Mouse (Mus musculus) liver, embryonic 11.5 days (tissue): ENCODE measurements around the gene Wbp2. TPM values are rescaled to one million over a fixed set of nuclear protein-coding genes. Genes with fewer than 3 reads are reported as not detected.

Experiments used
- ATAC-seq: fragments of 200-750 bp; cut with Nextera tagmentation; replicated peaks from 2 replicates; pipeline ENCODE4 v1.8.0; 2017; ENCODE audit warnings: moderate number of reproducible peaks, mild to moderate bottlenecking, moderate TSS enrichment, moderate library complexity; ENCODE audit not compliant: low FRiP score
- DNase-seq: peaks from one replicate; pipeline ENCODE4 v3.0.0-alpha.2; 2017; ENCODE audit warnings: low spot score
- H3K27ac ChIP-seq: fragments of 300-500 bp; sonication (generic); 2 replicates; pipeline ENCODE4 v1.5.1; 2014; ENCODE audit warnings: mild to moderate bottlenecking, low read depth, low read length, control low read depth
- H3K27me3 ChIP-seq: fragments of 300-500 bp; sonication (generic); replicated peaks from 2 replicates; pipeline ENCODE4 v1.6.1; 2014; ENCODE audit warnings: low read length, mixed read lengths; ENCODE audit not compliant: control insufficient read depth, insufficient read depth
- H3K36me3 ChIP-seq: fragments of 300-500 bp; sonication (generic); 2 replicates; pipeline ENCODE4 v1.6.1; 2014; ENCODE audit warnings: mild to moderate bottlenecking, low read length, moderate library complexity, mixed read lengths; ENCODE audit not compliant: control insufficient read depth, insufficient read depth
- H3K4me1 ChIP-seq: fragments of 300-500 bp; sonication (generic); replicated peaks from 2 replicates; pipeline ENCODE4 v1.6.1; 2014; ENCODE audit warnings: low read length, mixed read lengths; ENCODE audit not compliant: control insufficient read depth, insufficient read depth
- H3K4me2 ChIP-seq: fragments of 300-500 bp; sonication (generic); 2 replicates; pipeline ENCODE4 v1.6.1; 2014; ENCODE audit warnings: mild to moderate bottlenecking, control low read depth, moderate library complexity
- H3K4me3 ChIP-seq: fragments of 300-500 bp; sonication (generic); 2 replicates; pipeline ENCODE4 v1.5.1; 2014; ENCODE audit warnings: low read depth, low read length, control low read depth
- H3K9ac ChIP-seq: fragments of 300-500 bp; sonication (generic); 2 replicates; pipeline ENCODE4 v1.6.1; 2014; ENCODE audit warnings: low read depth, low read length, control low read depth
- H3K9me3 ChIP-seq: fragments of 300-500 bp; sonication (generic); 2 replicates; pipeline ENCODE4 v1.6.1; 2016; ENCODE audit warnings: low read length, inconsistent platforms, mixed read lengths; ENCODE audit not compliant: control insufficient read depth
- WGBS: fragments of 180-500 bp; shearing (Covaris S2); extraction: QIAGEN DNeasy Blood & Tissue Kit; methylation state at CpG from one replicate; pipeline ENCODE4 v1.1.7; 2014; 5-methylcytosine and 5-hydroxymethylcytosine counted together
- polyA plus RNA-seq: library from polyadenylated mRNA; unstranded; fragments of >200 nt; fragmentation: Nextera tagmentation; extraction: Ambion mirVana; gene quantifications from 2 replicates; pipeline ENCODE4 v1.2.1, GENCODE M21; 2014

Gene Wbp2
- polyA plus RNA-seq, 1 experiment from 2014 or later, result 105 TPM

- H3K9me3 ChIP-seq, result no peaks in the 10 kb centered on the region
- WGBS, result 70% methylated on average over 23 of the region's 23 CpGs
- H3K27ac ChIP-seq, result no peak overlapping the region
- H3K27me3 ChIP-seq, result no peaks in the 10 kb centered on the region
- H3K36me3 ChIP-seq, result peaks cover 25% of the 10 kb centered on the region
- H3K4me2 ChIP-seq, result no peak overlapping the region
- no peak for ATAC-seq
- no peaks in the 10 kb centered on the region for H3K4me1 ChIP-seq
- DNase-seq, result no peak
- no peak overlapping the region for H3K9ac ChIP-seq
- H3K4me3 ChIP-seq, result no peak overlapping the region
Measured at GRCm38 (mm10) chr11:116064187-116064867, 22.5 kb downstream of the Wbp2 start.

DNA sequence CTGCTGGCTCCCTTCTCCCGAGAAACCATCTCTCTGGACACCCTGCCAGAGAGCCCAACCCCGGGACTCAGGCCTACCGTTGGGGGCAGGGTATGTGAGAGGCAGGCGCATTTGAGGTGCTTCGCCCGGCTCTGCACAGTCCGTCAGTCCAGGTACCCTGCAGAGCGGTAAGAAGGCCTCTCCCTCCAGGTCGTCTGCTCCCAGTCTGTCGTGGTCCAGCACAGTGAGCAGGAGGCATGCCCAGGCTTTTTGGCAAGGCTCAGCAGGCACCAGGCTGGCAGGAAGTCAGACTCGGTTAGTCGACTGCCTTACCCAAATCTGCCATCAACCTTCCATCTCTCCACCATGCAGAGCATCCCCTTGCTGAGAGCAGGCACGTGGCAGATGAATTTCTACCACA, 23.2 kb downstream of the Wbp2 start:
- Histone ChIP-seq H3K36me3 (peaks cover 32% of the 10 kb centered on the region), H3K27ac (no peak overlapping the region), H3K4me2 (no peak overlapping the region), H3K9ac (no peak overlapping the region), H3K9me3 (no peaks in the 10 kb centered on the region), H3K4me1 (peaks cover 1% of the 10 kb centered on the region; the same call in 1 of the 2 replicates), H3K27me3 (no peaks in the 10 kb centered on the region), H3K4me3 (no peak overlapping the region)
- ATAC-seq (no peak), DNase-seq (no peak)
- 78% methylated on average over 13 of the region's 13 CpGs for WGBS

DNA sequence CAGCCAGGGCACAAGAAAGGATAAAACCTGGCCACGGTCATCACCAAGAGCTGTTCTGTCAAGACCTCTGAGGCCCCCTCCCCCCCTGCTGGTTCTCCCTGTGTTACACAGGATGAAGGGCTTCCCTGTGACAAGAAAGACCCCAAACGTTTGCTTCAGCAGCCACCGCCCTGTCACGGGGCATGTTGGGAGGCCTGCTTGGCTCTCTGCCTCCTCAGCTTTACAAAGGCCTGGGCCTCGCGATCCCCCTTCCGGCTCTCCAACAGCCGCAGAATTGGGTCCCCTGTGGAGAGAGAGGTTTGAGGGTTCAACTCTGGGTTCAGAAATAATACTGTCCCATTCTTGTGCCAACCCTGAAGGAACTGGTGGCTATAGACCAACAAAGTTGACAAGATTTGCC, 24.3 kb downstream of the Wbp2 start:
- Histone ChIP-seq H3K27me3 (no peaks in the 10 kb centered on the region), H3K4me3 (no peak overlapping the region), H3K9ac (no peak overlapping the region), H3K4me1 (peaks cover 11% of the 10 kb centered on the region), H3K9me3 (no peaks in the 10 kb centered on the region), H3K36me3 (peaks cover 40% of the 10 kb centered on the region), H3K4me2 (no peak overlapping the region), H3K27ac (no peak overlapping the region)
- ATAC-seq (no peak), DNase-seq (no peak)
- 75% methylated on average over 8 of the region's 8 CpGs for WGBS

- H3K4me3 ChIP-seq, result no peak overlapping the region
- WGBS, result 84% methylated on average over 13 of the region's 13 CpGs
- no peak overlapping the region for H3K4me2 ChIP-seq
- no peaks in the 10 kb centered on the region for H3K27me3 ChIP-seq
- no peak overlapping the region for H3K9ac ChIP-seq
- no peak for DNase-seq
- ATAC-seq, result no peak
- no peaks in the 10 kb centered on the region for H3K9me3 ChIP-seq
- H3K36me3 ChIP-seq, result peaks cover 45% of the 10 kb centered on the region
- no peak overlapping the region for H3K27ac ChIP-seq
- peaks cover 18% of the 10 kb centered on the region for H3K4me1 ChIP-seq
Measured at GRCm38 (mm10) chr11:116061641-116062415, 25.0 kb downstream of the Wbp2 start.

DNA sequence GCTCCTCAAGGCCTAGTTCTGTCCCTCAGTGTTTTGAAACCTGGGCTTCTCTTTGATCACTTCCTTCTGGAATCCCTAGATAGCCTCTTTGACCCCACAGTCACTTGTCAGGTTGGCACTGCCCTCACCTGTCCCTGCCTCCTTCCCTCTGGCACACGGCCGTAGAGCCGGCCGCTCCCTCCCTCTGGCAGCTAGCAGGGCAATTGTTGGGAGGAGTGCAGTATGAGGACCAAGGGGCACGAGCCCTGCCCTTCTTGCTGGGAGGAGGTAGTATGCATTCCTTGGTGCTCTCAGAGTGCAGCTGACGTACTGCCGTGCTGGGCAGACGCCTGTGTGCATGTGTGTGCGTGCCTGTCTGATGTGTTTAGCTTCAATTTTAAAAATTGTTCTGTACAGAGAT, 26.2 kb downstream of the Wbp2 start:
- WGBS, result 86% methylated on average over 9 of the region's 9 CpGs
- ATAC-seq (no peak), DNase-seq (no peak)
- H3K9ac ChIP-seq, result no peak overlapping the region
- peaks cover 29% of the 10 kb centered on the region for H3K4me1 ChIP-seq
- H3K4me3 ChIP-seq, result no peak overlapping the region
- H3K9me3 ChIP-seq, result no peaks in the 10 kb centered on the region
- no peaks in the 10 kb centered on the region for H3K27me3 ChIP-seq
- H3K4me2 ChIP-seq, result no peak overlapping the region
- H3K36me3 ChIP-seq, result peaks cover 56% of the 10 kb centered on the region
- no peak overlapping the region for H3K27ac ChIP-seq

DNA sequence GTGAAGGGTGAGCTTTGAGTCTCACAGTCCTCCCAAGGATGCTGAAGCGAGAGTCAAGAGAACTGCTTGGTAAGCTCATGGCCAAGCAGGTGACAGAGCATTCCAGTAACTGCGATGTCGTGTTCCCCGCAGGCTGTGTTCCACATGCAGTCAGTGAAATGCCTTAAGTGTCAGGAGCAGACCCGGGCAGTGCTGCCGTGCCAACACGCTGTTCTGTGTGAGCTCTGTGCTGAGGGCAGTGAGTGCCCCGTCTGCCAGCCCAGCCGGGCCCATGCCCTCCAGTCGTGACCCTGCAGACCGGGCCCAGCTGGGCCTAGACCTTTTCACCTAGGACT, 27.1 kb downstream of the Wbp2 start:
- ATAC-seq (no peak), DNase-seq (no peak)
- H3K4me1 ChIP-seq, result peaks cover 29% of the 10 kb centered on the region
- H3K4me3 ChIP-seq, result no peak overlapping the region
- H3K27me3 ChIP-seq, result no peaks in the 10 kb centered on the region
- H3K9me3 ChIP-seq, result no peaks in the 10 kb centered on the region
- WGBS, result 94% methylated on average over 11 of the region's 11 CpGs
- H3K4me2 ChIP-seq, result no peak overlapping the region
- H3K27ac ChIP-seq, result no peak overlapping the region
- peaks cover 63% of the 10 kb centered on the region for H3K36me3 ChIP-seq
- H3K9ac ChIP-seq, result no peak overlapping the region

GRCm38 (mm10) chr11:116058868-116059690, 27.7 kb downstream of the Wbp2 start:
- no peak overlapping the region for H3K9ac ChIP-seq
- no peak overlapping the region for H3K4me2 ChIP-seq
- no peak for DNase-seq
- H3K27me3 ChIP-seq, result no peaks in the 10 kb centered on the region
- H3K36me3 ChIP-seq, result peaks cover 65% of the 10 kb centered on the region
- ATAC-seq, result no peak
- H3K27ac ChIP-seq, result no peak overlapping the region; the same call in 1 of the 2 replicates
- peaks cover 29% of the 10 kb centered on the region for H3K4me1 ChIP-seq
- no peaks in the 10 kb centered on the region for H3K9me3 ChIP-seq
- 91% methylated on average over 17 of the region's 17 CpGs for WGBS
- no peak overlapping the region for H3K4me3 ChIP-seq

GRCm38 (mm10) chr11:116058022-116058614, 28.7 kb downstream of the Wbp2 start:
- Histone ChIP-seq H3K36me3 (peaks cover 69% of the 10 kb centered on the region), H3K27ac (peak overlapping the region; percentile 82; the same call in 1 of the 2 replicates), H3K4me2 (peak overlapping the region; percentile 12; the same call in 1 of the 2 replicates)

More at GRCm38 (mm10) chr11:116058022-116058614, 28.7 kb downstream of the Wbp2 start:
- no peaks in the 10 kb centered on the region for H3K9me3 ChIP-seq
- H3K27me3 ChIP-seq, result no peaks in the 10 kb centered on the region
- H3K4me3 ChIP-seq, result no peak overlapping the region
- peaks cover 35% of the 10 kb centered on the region for H3K4me1 ChIP-seq
- WGBS, result 77% methylated on average over 12 of the region's 12 CpGs
- DNase-seq, result no peak
- H3K9ac ChIP-seq, result peak overlapping the region; percentile 39; the same call in 1 of the 2 replicates
- ATAC-seq, result no peak
